Mouse (Mus musculus): ENCODE results near the gene Tjp2. TPM values are rescaled to one million over a fixed set of nuclear protein-coding genes. Genes with fewer than 3 reads are reported as not detected.

The Tjp2 gene
- polyA plus RNA-seq, 2 experiments: 12.1 to 14.9 TPM

- no peaks in the 10 kb centered on the region for H3K9me3 ChIP-seq (ENCODE audit: control insufficient read depth, low read length)
- no peak overlapping the region for H3K4me3 ChIP-seq (replicated peaks; ENCODE audit: low read length)
- H3K9ac ChIP-seq (ENCODE audit: low read depth, low read length, severe bottlenecking): no peak overlapping the region
- no peak overlapping the region for H3K4me2 ChIP-seq (replicated peaks; ENCODE audit: low read depth, low read length, severe bottlenecking)
- 50% methylated on average over 9 of the region's 9 CpGs for WGBS
- H3K27ac ChIP-seq (replicated peaks; ENCODE audit: low read depth, low read length): no peak overlapping the region
- DNase-seq (ENCODE audit: low spot score) (peak; percentile 80), ATAC-seq (ENCODE audit: low FRiP score, low read depth) (no peak)
- no peaks in the 10 kb centered on the region for H3K36me3 ChIP-seq (ENCODE audit: control insufficient read depth, insufficient read depth, low read length)
- TF ChIP-seq POLR2A (IDR thresholded peaks at IDR 0.05; ENCODE audit: borderline replicate concordance, extremely low read depth, insufficient read depth, insufficient read length): no peak
- no peaks in the 10 kb centered on the region for H3K27me3 ChIP-seq (ENCODE audit: control insufficient read depth, insufficient read depth, low read length)
- no peaks in the 10 kb centered on the region for H3K4me1 ChIP-seq (ENCODE audit: control insufficient read depth, insufficient read depth, low read length)
These were observed 71.4 kb downstream of the Tjp2 start for GRCm38 (mm10) chr19:24153266-24154023.

DNA sequence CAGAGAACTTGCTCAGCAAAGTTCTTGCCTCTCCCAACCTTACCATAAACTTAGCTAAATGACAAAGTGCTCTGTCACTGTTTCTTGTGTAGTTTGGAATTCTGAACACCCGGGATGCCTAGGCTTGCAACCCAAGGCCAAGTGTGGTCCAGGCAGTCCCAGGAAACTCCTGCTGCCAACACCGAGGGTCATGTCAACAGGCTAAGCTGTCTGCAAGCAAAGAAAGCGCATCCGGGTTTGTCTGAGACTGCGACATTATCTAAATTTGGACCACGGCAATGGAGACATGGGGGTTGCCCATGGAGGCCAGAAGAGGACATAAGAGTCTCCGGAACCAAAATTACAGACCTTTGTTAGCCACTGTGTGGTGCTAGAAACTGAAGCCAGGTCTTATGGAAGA is 80.8 kb downstream of the Tjp2 start:
- Histone ChIP-seq H3K4me1 (ENCODE audit: control insufficient read depth, insufficient read depth, low read length) (no peaks in the 10 kb centered on the region), H3K27me3 (ENCODE audit: control insufficient read depth, insufficient read depth, low read length) (no peaks in the 10 kb centered on the region), H3K36me3 (ENCODE audit: control insufficient read depth, insufficient read depth, low read length) (no peaks in the 10 kb centered on the region), H3K9ac (ENCODE audit: low read depth, low read length, severe bottlenecking) (no peak overlapping the region), H3K4me3 (replicated peaks; ENCODE audit: low read length) (no peak overlapping the region), H3K4me2 (replicated peaks; ENCODE audit: low read depth, low read length, severe bottlenecking) (no peak overlapping the region), H3K27ac (replicated peaks; ENCODE audit: low read depth, low read length) (no peak overlapping the region), H3K9me3 (ENCODE audit: control insufficient read depth, low read length) (no peaks in the 10 kb centered on the region)
- DNase-seq (ENCODE audit: low spot score) (no peak), ATAC-seq (ENCODE audit: low FRiP score, low read depth) (no peak)
- TF ChIP-seq POLR2A (IDR thresholded peaks at IDR 0.05; ENCODE audit: borderline replicate concordance, extremely low read depth, insufficient read depth, insufficient read length): no peak
- 89% methylated on average over 7 of the region's 7 CpGs for WGBS

- 90% methylated on average over 12 of the region's 12 CpGs for WGBS
- no peaks in the 10 kb centered on the region for H3K9me3 ChIP-seq (ENCODE audit: control insufficient read depth, low read length)
- no peak for TF ChIP-seq POLR2A (IDR thresholded peaks at IDR 0.05; ENCODE audit: borderline replicate concordance, extremely low read depth, insufficient read depth, insufficient read length)
These were observed 82.2 kb downstream of the Tjp2 start for GRCm38 (mm10) chr19:24142621-24143061.

GRCm38 (mm10) chr19:24140298-24140697 is 84.5 kb downstream of the Tjp2 start:
- TF ChIP-seq POLR2A (IDR thresholded peaks at IDR 0.05; ENCODE audit: borderline replicate concordance, extremely low read depth, insufficient read depth, insufficient read length): no peak

More at GRCm38 (mm10) chr19:24142621-24143061, 82.2 kb downstream of the Tjp2 start:
- Histone ChIP-seq H3K4me1 (ENCODE audit: control insufficient read depth, insufficient read depth, low read length) (peaks cover 3% of the 10 kb centered on the region), H3K9ac (ENCODE audit: low read depth, low read length, severe bottlenecking) (no peak overlapping the region), H3K27me3 (ENCODE audit: control insufficient read depth, insufficient read depth, low read length) (no peaks in the 10 kb centered on the region), H3K36me3 (ENCODE audit: control insufficient read depth, insufficient read depth, low read length) (0 out of 2 replicates have a peak, but pooled peaks cover 2% of the 10 kb centered on the region), H3K4me3 (replicated peaks; ENCODE audit: low read length) (no peak overlapping the region), H3K4me2 (replicated peaks; ENCODE audit: low read depth, low read length, severe bottlenecking) (no peak overlapping the region), H3K27ac (replicated peaks; ENCODE audit: low read depth, low read length) (no peak overlapping the region)
- DNase-seq (ENCODE audit: low spot score) (no peak), ATAC-seq (ENCODE audit: low FRiP score, low read depth) (no peak)

GRCm38 (mm10) chr19:24137392-24137791 is 87.4 kb downstream of the Tjp2 start:
- H3K27ac ChIP-seq (replicated peaks; ENCODE audit: low read depth, low read length): no peak overlapping the region
- peaks cover 10% of the 10 kb centered on the region for H3K4me1 ChIP-seq (ENCODE audit: control insufficient read depth, insufficient read depth, low read length)
- 90% methylated on average over 4 of the region's 4 CpGs for WGBS
- no peak overlapping the region for H3K4me2 ChIP-seq (replicated peaks; ENCODE audit: low read depth, low read length, severe bottlenecking)
- no peaks in the 10 kb centered on the region for H3K27me3 ChIP-seq (ENCODE audit: control insufficient read depth, insufficient read depth, low read length)
- H3K9ac ChIP-seq (ENCODE audit: low read depth, low read length, severe bottlenecking): no peak overlapping the region
- no peak for DNase-seq (ENCODE audit: low spot score)
- 0 out of 2 replicates have a peak, but pooled peaks cover 4% of the 10 kb centered on the region for H3K36me3 ChIP-seq (ENCODE audit: control insufficient read depth, insufficient read depth, low read length)
- H3K9me3 ChIP-seq (ENCODE audit: control insufficient read depth, low read length): no peaks in the 10 kb centered on the region
- no peak overlapping the region for H3K4me3 ChIP-seq (replicated peaks; ENCODE audit: low read length)
- no peak for TF ChIP-seq POLR2A (IDR thresholded peaks at IDR 0.05; ENCODE audit: borderline replicate concordance, extremely low read depth, insufficient read depth, insufficient read length)
- ATAC-seq (ENCODE audit: low FRiP score, low read depth): no peak

More at GRCm38 (mm10) chr19:24140298-24140697, 84.5 kb downstream of the Tjp2 start:
- Histone ChIP-seq H3K36me3 (ENCODE audit: control insufficient read depth, insufficient read depth, low read length) (0 out of 2 replicates have a peak, but pooled peaks cover 4% of the 10 kb centered on the region), H3K9ac (ENCODE audit: low read depth, low read length, severe bottlenecking) (no peak overlapping the region), H3K4me1 (ENCODE audit: control insufficient read depth, insufficient read depth, low read length) (peaks cover 7% of the 10 kb centered on the region), H3K4me3 (replicated peaks; ENCODE audit: low read length) (no peak overlapping the region), H3K27ac (replicated peaks; ENCODE audit: low read depth, low read length) (no peak overlapping the region), H3K9me3 (ENCODE audit: control insufficient read depth, low read length) (no peaks in the 10 kb centered on the region), H3K27me3 (ENCODE audit: control insufficient read depth, insufficient read depth, low read length) (no peaks in the 10 kb centered on the region), H3K4me2 (replicated peaks; ENCODE audit: low read depth, low read length, severe bottlenecking) (no peak overlapping the region)
- DNase-seq (ENCODE audit: low spot score) (no peak), ATAC-seq (ENCODE audit: low FRiP score, low read depth) (no peak)
- 64% methylated on average over 3 of the region's 3 CpGs for WGBS

Data from limb, embryonic 14.5 days (tissue).